Comparison of ENCODE assay signal across 18 mouse cellular contexts in the genomic region with DNA sequence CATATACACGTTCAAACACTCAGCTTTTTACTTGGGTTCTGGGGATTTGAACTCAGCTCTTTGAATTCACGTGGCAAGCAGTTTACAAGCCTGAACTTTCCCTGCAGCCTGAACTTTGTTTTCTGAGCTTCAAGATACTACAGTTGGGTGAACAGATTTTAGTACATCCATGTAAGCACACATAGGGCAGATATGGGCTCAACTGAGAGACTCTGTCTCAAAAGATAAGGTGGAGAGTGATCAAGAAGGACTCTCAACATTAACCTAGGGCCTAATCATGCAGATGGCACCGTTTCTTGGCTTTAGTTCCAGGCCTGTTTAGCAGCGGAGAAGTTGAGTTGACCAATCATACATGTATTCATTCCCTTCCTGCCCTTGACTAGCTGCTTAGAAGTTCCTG.
"Had no signal": no experiment of that assay in that cellular context is flagged by ENCODE, and none has a peak within 500 bp of the region (broad histone marks: within the 10 kb centered on the region; RNA-seq: fewer than 3 reads in every experiment).

No protein-coding gene starts in this region.

- H3K9ac ChIP-seq: liver, embryonic 15.5 days; liver, postnatal 0 days; lung, embryonic 15.5 days; midbrain, embryonic 13.5 days; midbrain, embryonic 15.5 days; neural tube, embryonic 13.5 days; neural tube, embryonic 15.5 days; stomach, embryonic 15.5 days had no signal

- ATAC-seq: liver, postnatal 0 days; lung, postnatal 0 days; midbrain, embryonic 13.5 days; midbrain, embryonic 15.5 days had no signal

- H3K27ac ChIP-seq: liver, embryonic 15.5 days; lung, embryonic 15.5 days; macrophage; midbrain, embryonic 13.5 days; midbrain, embryonic 15.5 days; neural tube, embryonic 13.5 days; neural tube, embryonic 15.5 days; stomach, embryonic 15.5 days; stomach, postnatal 0 days had no signal

- H3K36me3 ChIP-seq: liver, embryonic 15.5 days; lung, embryonic 15.5 days; midbrain, embryonic 13.5 days; midbrain, embryonic 15.5 days; neural tube, embryonic 13.5 days; neural tube, embryonic 15.5 days; stomach, embryonic 15.5 days had no signal

- DNase-seq: liver, postnatal 0 days; lung, adult 2 months; lung, postnatal 14 days; lung, postnatal 36 days; right cerebral cortex, postnatal 14 days; thymus, adult 2 months; thymus, postnatal 25 days; thymus, postnatal 4 days had no signal

- H3K4me3 ChIP-seq: liver, embryonic 15.5 days; lung, embryonic 15.5 days; midbrain, embryonic 13.5 days; midbrain, embryonic 15.5 days; neural tube, embryonic 13.5 days; neural tube, embryonic 15.5 days; stomach, embryonic 15.5 days had no signal

- H3K9me3 ChIP-seq: liver, embryonic 15.5 days; lung, embryonic 15.5 days; midbrain, embryonic 13.5 days; midbrain, embryonic 15.5 days; neural tube, embryonic 13.5 days; neural tube, embryonic 15.5 days; stomach, embryonic 15.5 days had no signal

- H3K27me3 ChIP-seq: liver, embryonic 15.5 days; lung, embryonic 15.5 days; midbrain, embryonic 13.5 days; midbrain, embryonic 15.5 days; neural tube, embryonic 13.5 days; neural tube, embryonic 15.5 days; stomach, embryonic 15.5 days had no signal
